9 mouse cellular contexts compared by ENCODE assay signal in genomic region chr5:136251004-136251403, GRCm38 (mm10). TPM values are rescaled to one million over a fixed set of nuclear protein-coding genes. Genes with fewer than 3 reads are reported as not detected.
DNase-seq lines count a peak whose midpoint lies in the region; ATAC-seq lines count a peak whose summit lies in the region.
"Had no signal": no experiment of that assay in that cellular context is flagged by ENCODE, and none has a peak within 500 bp of the region (broad histone marks: within the 10 kb centered on the region; RNA-seq: fewer than 3 reads in every experiment).

No protein-coding gene starts in this region.

- H3K36me3 ChIP-seq in heart, embryonic 11.5 days (ENCODE audit: control insufficient read depth, insufficient read depth, low read length) = 0 out of 2 replicates have a peak, but pooled peaks cover 3% of the 10 kb centered on the region
- H3K36me3 ChIP-seq in limb, embryonic 10.5 days = peaks cover 10% of the 10 kb centered on the region

- no peak overlapping the region for H3K9ac ChIP-seq in heart, embryonic 11.5 days (ENCODE audit: low read depth, low read length)

- no peak overlapping the region for H3K4me2 ChIP-seq in heart, embryonic 11.5 days

- intact Hi-C loops in heart, postnatal 10 days (cut with DNase I) = no loop called here
- intact Hi-C loops in heart, postnatal 25 days (cut with DNase I) = no loop called here

- no peaks in the 10 kb centered on the region for H3K4me1 ChIP-seq in heart, embryonic 11.5 days (ENCODE audit: control insufficient read depth, insufficient read depth, low read length)
- H3K4me1 ChIP-seq in limb, embryonic 10.5 days = peaks cover 15% of the 10 kb centered on the region

- WGBS in heart, embryonic 11.5 days (ENCODE audit: insufficient replicate concordance) = 40% methylated on average over 7 of the region's 7 CpGs
- 51% methylated on average over 7 of the region's 7 CpGs for WGBS in limb, embryonic 10.5 days

- peak; percentile 21 to 54 for DNase-seq in heart, postnatal 10 days
- DNase-seq in retina, embryonic 14.5 days (ENCODE audit: low spot score) = peak; percentile 51
- no peak for DNase-seq in retina, postnatal 1 day
- peak; percentile 14 for DNase-seq in T-cell, adult 2 months (ENCODE audit: low spot score)
- DNase-seq in limb, embryonic 10.5 days (ENCODE audit: low spot score) = peak; percentile 45
- DNase-seq in thymus, postnatal 0 days (ENCODE audit: low spot score) = peak; percentile 45
- DNase-seq in heart, postnatal 25 days (ENCODE audit: low spot score) = no peak

- H3K27me3 ChIP-seq in heart, embryonic 11.5 days (ENCODE audit: control insufficient read depth, insufficient read depth, low read length) = no peaks in the 10 kb centered on the region
- H3K27me3 ChIP-seq in limb, embryonic 10.5 days (ENCODE audit: low read depth, poor library complexity, severe bottlenecking) = no peaks in the 10 kb centered on the region

- H3K4me3 ChIP-seq in heart, embryonic 11.5 days (ENCODE audit: low read depth, low read length) = no peak overlapping the region
- no peak overlapping the region for H3K4me3 ChIP-seq in limb, embryonic 10.5 days
- H3K4me3 ChIP-seq: myocyte had no signal

- H3K27ac ChIP-seq in heart, embryonic 11.5 days (ENCODE audit: low read depth, low read length) = no peak overlapping the region
- no peak overlapping the region for H3K27ac ChIP-seq in limb, embryonic 10.5 days

- ATAC-seq in heart, embryonic 11.5 days (replicated peaks; ENCODE audit: insufficient number of reproducible peaks, low FRiP score, low TSS enrichment) = no peak

- H3K9me3 ChIP-seq in heart, embryonic 11.5 days (replicated peaks; ENCODE audit: control insufficient read depth, low read length) = no peaks in the 10 kb centered on the region
- H3K9me3 ChIP-seq in limb, embryonic 10.5 days (replicated peaks) = no peaks in the 10 kb centered on the region

RNA-seq across cellular contexts. Expression of gene Sh2b2, which starts 4.6 kb away (rescaled TPM):
- total RNA-seq in heart, postnatal 10 days (2021) = 1 to 10 TPM; 2.0 to 3.3 TPM
- polyA plus RNA-seq in heart, embryonic 11.5 days (2014; fragmentation: Nextera tagmentation; extraction: Ambion mirVana) = 0.72 and 1.2 TPM in 2 replicates
- polyA plus RNA-seq in limb, embryonic 10.5 days (2016; fragmentation: Nextera tagmentation; extraction: Ambion mirVana) = 14.4 and 17.7 TPM in 2 replicates
- 2.6 and 2.7 TPM in 2 replicates for polyA plus RNA-seq in thymus, postnatal 0 days (2015; fragmentation: Nextera tagmentation; extraction: Ambion mirVana)
- total RNA-seq in heart, postnatal 25 days (2021) = under 1 TPM; 0.62 to 0.75 TPM

RNA-seq across cellular contexts. Expression of gene Prkrip1, which starts 52.2 kb away (rescaled TPM):
- 10 to 100 TPM; 24.4 to 25.6 TPM for total RNA-seq in heart, postnatal 10 days (2021)
- 50.3 and 52.6 TPM in 2 replicates for polyA plus RNA-seq in heart, embryonic 11.5 days (2014; fragmentation: Nextera tagmentation; extraction: Ambion mirVana)
- 66.0 and 75.4 TPM in 2 replicates for polyA plus RNA-seq in limb, embryonic 10.5 days (2016; fragmentation: Nextera tagmentation; extraction: Ambion mirVana)
- 60.0 and 65.9 TPM in 2 replicates for polyA plus RNA-seq in thymus, postnatal 0 days (2015; fragmentation: Nextera tagmentation; extraction: Ambion mirVana)
- total RNA-seq in heart, postnatal 25 days (2021) = 10 to 100 TPM; 17.3 to 20.9 TPM

Comparison
In these comparisons a context has a peak if more than half of its experiments do, and no peak if none do; other contexts are left out.
1. DNase-seq: peak in heart, postnatal 10 days (2 of 2), retina, embryonic 14.5 days (single experiment), T-cell, adult 2 months (single experiment), limb, embryonic 10.5 days (single experiment) and thymus, postnatal 0 days (single experiment); none in retina, postnatal 1 day (single experiment) and heart, postnatal 25 days (single experiment).